Mouse (Mus musculus): ENCODE measurements around the gene Hdac7. TPM values are rescaled to one million over a fixed set of nuclear protein-coding genes. Genes with fewer than 3 reads are reported as not detected.

The Hdac7 gene
- polyA plus RNA-seq, 1 experiment, result 827 TPM

DNA sequence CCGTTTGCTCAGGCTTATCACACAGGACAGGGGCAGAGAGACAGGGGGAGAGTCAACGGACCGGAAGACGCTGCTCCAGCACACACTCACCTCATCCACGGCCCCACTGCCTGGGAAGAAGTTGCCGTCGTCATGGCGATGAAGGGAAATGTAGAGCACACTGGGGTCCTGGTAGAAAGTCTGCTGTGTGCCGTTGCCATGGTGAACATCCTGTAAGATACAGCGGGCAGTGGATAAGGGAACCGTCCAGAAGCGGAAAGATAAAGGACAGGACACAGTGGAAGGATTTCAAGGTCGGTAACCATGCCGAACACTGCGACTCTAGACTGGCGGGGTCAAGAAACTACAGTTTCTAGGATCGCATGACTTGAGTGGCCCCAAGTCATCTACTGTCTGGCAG is 46.2 kb downstream of the Hdac7 start:
- WGBS, result 96% methylated on average over 17 of the region's 17 CpGs
- no peak overlapping the region for H3K27ac ChIP-seq (ENCODE audit: control insufficient read depth, insufficient read depth, low read length)
- TF ChIP-seq CTCF (IDR thresholded peaks at IDR 0.05; ENCODE audit: borderline replicate concordance, control insufficient read depth, extremely low read depth, insufficient read depth, low read length, poor library complexity), result no peak
- TF ChIP-seq POLR2A (IDR thresholded peaks at IDR 0.05; ENCODE audit: control insufficient read depth, extremely low read depth, insufficient read depth, low read length, poor library complexity), result no peak
- H3K4me3 ChIP-seq (ENCODE audit: control insufficient read depth, insufficient read depth, low read length), result no peak overlapping the region
- peaks cover 99% of the 10 kb centered on the region for H3K36me3 ChIP-seq (ENCODE audit: control insufficient read depth, insufficient read depth, low read length)
- no peak for DNase-seq
- H3K27me3 ChIP-seq (ENCODE audit: control insufficient read depth, insufficient read depth, low read length), result no peaks in the 10 kb centered on the region
- no peaks in the 10 kb centered on the region for H3K4me1 ChIP-seq (replicated peaks; ENCODE audit: control insufficient read depth, insufficient read depth, low read length)

DNA sequence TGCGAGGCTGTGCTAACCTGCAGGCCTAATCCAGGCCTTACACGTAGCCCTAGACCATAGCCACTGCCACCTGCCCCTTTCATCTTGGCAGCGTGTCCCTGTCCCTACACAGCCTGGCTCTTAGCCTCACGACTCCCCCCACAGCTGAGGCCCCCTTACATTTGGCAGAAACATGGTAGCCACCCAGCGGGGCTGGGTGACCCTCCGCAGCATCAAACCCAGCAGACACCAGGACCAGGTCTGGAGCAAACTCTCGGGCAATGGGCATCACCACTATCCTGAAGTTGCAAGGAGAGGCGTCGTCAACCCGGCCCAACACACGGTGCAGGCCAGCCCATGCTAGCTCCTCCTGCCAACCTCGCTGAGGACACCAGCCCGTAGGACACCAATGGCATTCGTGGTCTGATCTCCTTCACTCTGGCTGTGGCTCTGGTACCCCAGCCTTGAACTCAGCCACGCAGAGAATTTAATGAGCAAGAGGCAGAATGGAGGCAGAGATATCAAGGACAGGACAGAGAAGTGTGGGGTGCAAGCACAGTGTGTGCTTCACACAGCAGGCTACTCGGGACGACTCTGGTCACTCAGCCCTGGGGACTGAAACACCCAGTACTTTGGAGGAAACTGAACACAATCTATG is 47.5 kb downstream of the Hdac7 start:
- Histone ChIP-seq H3K27ac (ENCODE audit: control insufficient read depth, insufficient read depth, low read length) (no peak overlapping the region), H3K4me1 (replicated peaks; ENCODE audit: control insufficient read depth, insufficient read depth, low read length) (no peaks in the 10 kb centered on the region), H3K36me3 (ENCODE audit: control insufficient read depth, insufficient read depth, low read length) (peaks cover 98% of the 10 kb centered on the region), H3K4me3 (ENCODE audit: control insufficient read depth, insufficient read depth, low read length) (no peak overlapping the region), H3K27me3 (ENCODE audit: control insufficient read depth, insufficient read depth, low read length) (no peaks in the 10 kb centered on the region)
- WGBS, result 95% methylated on average over 17 of the region's 17 CpGs
- no peak for DNase-seq
- TF ChIP-seq POLR2A (IDR thresholded peaks at IDR 0.05; ENCODE audit: control insufficient read depth, extremely low read depth, insufficient read depth, low read length, poor library complexity) (no peak), CTCF (IDR thresholded peaks at IDR 0.05; ENCODE audit: borderline replicate concordance, control insufficient read depth, extremely low read depth, insufficient read depth, low read length, poor library complexity) (no peak)

DNA sequence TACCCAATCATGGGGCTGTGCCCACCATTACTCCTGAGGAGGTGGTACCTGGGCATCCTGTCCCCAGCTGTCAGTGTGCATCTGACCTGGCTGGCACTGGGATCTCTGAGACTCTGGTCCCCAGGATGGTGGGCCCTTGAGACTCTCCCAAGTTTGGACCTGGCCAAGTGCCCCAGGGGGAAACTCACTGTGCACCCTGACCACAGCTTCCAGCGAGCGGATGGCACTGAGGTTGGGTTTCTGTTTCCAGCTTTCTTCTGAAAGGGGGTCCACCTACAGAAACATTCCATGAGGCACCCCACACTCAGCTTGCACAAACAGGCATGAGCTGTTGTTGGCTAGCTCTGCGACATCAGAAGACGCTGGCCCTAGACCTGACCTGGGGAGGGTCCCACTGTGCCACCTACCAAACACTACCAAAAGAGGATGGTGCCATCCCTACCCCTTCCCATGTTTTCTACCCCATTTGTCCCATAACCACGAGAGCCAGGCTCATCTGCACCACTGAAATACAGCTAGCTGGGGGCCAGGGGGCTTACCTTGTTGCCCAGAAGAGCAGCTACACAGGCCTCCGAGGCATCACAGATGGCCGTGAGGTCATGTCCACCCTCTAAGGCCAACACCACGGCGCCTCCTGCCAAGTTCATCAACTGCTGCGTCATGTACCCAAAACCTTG is 48.6 kb downstream of the Hdac7 start:
- H3K4me3 ChIP-seq (ENCODE audit: control insufficient read depth, insufficient read depth, low read length), result no peak overlapping the region
- no peak for TF ChIP-seq CTCF (IDR thresholded peaks at IDR 0.05; ENCODE audit: borderline replicate concordance, control insufficient read depth, extremely low read depth, insufficient read depth, low read length, poor library complexity)
- no peak for TF ChIP-seq POLR2A (IDR thresholded peaks at IDR 0.05; ENCODE audit: control insufficient read depth, extremely low read depth, insufficient read depth, low read length, poor library complexity)
- DNase-seq, result peak; percentile 1
- WGBS, result 96% methylated on average over 10 of the region's 10 CpGs
- no peak overlapping the region for H3K27ac ChIP-seq (ENCODE audit: control insufficient read depth, insufficient read depth, low read length)
- H3K27me3 ChIP-seq (ENCODE audit: control insufficient read depth, insufficient read depth, low read length), result no peaks in the 10 kb centered on the region
- no peaks in the 10 kb centered on the region for H3K4me1 ChIP-seq (replicated peaks; ENCODE audit: control insufficient read depth, insufficient read depth, low read length)
- H3K36me3 ChIP-seq (ENCODE audit: control insufficient read depth, insufficient read depth, low read length), result peaks cover 90% of the 10 kb centered on the region

DNA sequence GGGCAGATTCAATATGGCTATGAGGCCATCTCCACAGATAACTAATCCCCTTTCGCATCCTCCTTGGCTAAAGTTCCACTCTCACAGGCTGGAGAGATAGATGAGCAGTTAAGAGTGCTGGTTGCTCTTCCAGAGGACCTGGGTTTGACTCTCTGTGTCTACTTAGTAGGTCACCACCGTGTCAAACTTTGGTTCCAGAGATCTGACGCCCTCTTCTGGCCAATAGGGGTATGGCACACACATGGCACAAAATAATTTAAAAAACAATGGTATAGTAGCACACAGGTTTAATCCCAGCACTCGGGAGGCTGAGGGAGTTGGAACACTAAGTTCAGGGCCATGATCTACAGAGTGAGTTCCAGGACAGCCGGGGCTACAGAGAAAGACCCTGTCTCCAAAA is 50.0 kb downstream of the Hdac7 start:
- Histone ChIP-seq H3K36me3 (ENCODE audit: control insufficient read depth, insufficient read depth, low read length) (peaks cover 76% of the 10 kb centered on the region), H3K27me3 (ENCODE audit: control insufficient read depth, insufficient read depth, low read length) (no peaks in the 10 kb centered on the region), H3K27ac (ENCODE audit: control insufficient read depth, insufficient read depth, low read length) (no peak overlapping the region), H3K4me1 (replicated peaks; ENCODE audit: control insufficient read depth, insufficient read depth, low read length) (0 out of 2 replicates have a peak, but pooled peaks cover 3% of the 10 kb centered on the region), H3K4me3 (ENCODE audit: control insufficient read depth, insufficient read depth, low read length) (no peak overlapping the region)
- peak; percentile 35 for DNase-seq
- TF ChIP-seq CTCF (IDR thresholded peaks at IDR 0.05; ENCODE audit: borderline replicate concordance, control insufficient read depth, extremely low read depth, insufficient read depth, low read length, poor library complexity), result no peak
- no peak for TF ChIP-seq POLR2A (IDR thresholded peaks at IDR 0.05; ENCODE audit: control insufficient read depth, extremely low read depth, insufficient read depth, low read length, poor library complexity)
- WGBS, result 92% methylated on average over 5 of the region's 5 CpGs

DNA sequence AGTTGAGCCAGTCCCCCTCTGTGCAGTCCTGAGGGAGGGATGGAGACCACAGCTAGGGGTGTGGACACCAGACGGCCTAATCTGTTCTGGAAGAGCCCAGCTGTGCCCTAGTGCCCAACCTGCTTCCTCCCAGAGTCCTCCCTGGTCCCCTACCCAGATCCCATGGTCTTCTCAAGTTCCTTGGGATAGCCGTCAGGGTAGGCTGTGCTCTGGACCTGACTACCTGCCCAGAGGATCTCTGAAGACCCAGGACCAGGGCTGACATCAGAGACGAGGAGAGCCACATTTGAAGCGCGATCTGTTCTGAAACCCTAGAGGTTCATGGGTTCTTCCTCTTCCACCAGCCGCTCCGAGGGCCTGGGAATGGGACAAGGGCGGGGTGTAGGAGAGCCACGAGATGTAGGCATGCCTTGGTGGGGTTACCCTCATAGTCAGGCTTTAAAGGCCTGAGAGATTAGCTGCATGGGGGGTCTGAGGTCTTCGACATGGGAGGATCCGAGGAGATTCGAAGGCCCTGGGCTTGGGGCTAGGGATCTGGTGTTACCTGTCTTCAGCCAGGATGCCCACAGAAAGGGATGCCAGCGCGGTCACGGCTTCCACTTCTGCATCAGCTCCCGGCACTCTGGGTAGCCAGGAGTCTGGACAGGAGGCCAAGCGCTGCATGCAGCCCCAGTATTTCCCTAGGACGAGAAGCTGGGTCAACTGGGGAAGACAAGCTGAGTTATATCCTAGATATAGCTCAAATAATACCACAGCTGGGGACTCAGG is 50.7 kb downstream of the Hdac7 start:
- no peak overlapping the region for H3K4me3 ChIP-seq (ENCODE audit: control insufficient read depth, insufficient read depth, low read length)
- no peak overlapping the region for H3K27ac ChIP-seq (ENCODE audit: control insufficient read depth, insufficient read depth, low read length)
- H3K36me3 ChIP-seq (ENCODE audit: control insufficient read depth, insufficient read depth, low read length), result peaks cover 70% of the 10 kb centered on the region
- TF ChIP-seq POLR2A (IDR thresholded peaks at IDR 0.05; ENCODE audit: control insufficient read depth, extremely low read depth, insufficient read depth, low read length, poor library complexity), result no peak
- no peak for TF ChIP-seq CTCF (IDR thresholded peaks at IDR 0.05; ENCODE audit: borderline replicate concordance, control insufficient read depth, extremely low read depth, insufficient read depth, low read length, poor library complexity)
- H3K4me1 ChIP-seq (replicated peaks; ENCODE audit: control insufficient read depth, insufficient read depth, low read length), result peaks cover 6% of the 10 kb centered on the region; the same call in 1 of the 2 replicates
- 95% methylated on average over 18 of the region's 18 CpGs for WGBS
- peak; percentile 2 for DNase-seq
- no peaks in the 10 kb centered on the region for H3K27me3 ChIP-seq (ENCODE audit: control insufficient read depth, insufficient read depth, low read length)

DNA sequence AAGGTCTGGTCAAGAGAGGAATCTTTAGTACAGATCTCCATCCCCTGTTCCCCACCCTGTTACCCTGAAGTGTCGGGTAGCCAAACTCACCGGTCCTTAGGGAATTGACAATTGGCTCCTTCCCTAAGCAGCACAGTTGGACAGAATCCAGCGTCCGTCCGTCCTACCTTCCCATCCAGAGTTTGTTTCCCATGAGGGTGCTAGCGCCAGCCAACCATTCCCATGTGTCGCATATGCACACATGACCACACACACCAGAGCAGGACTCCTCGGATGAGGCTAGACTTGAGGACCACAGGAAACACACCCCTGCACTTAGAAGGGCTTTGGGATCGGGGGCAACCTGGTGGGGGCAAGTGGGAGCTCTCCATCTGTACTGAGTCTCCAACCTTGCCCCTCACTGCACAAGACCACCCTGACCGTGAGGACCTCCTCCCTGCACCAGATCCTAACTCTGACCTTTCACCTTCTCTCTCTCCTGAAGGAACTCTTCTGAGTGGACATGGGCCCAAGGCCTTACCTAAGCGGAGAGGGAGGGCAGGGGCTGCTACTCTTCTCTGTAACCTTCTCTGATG is 53.1 kb downstream of the Hdac7 start:
- peaks cover 27% of the 10 kb centered on the region for H3K4me1 ChIP-seq (replicated peaks; ENCODE audit: control insufficient read depth, insufficient read depth, low read length)
- H3K27ac ChIP-seq (ENCODE audit: control insufficient read depth, insufficient read depth, low read length), result no peak overlapping the region
- no peak for DNase-seq
- H3K4me3 ChIP-seq (ENCODE audit: control insufficient read depth, insufficient read depth, low read length), result no peak overlapping the region
- TF ChIP-seq CTCF (IDR thresholded peaks at IDR 0.05; ENCODE audit: borderline replicate concordance, control insufficient read depth, extremely low read depth, insufficient read depth, low read length, poor library complexity), result no peak
- TF ChIP-seq POLR2A (IDR thresholded peaks at IDR 0.05; ENCODE audit: control insufficient read depth, extremely low read depth, insufficient read depth, low read length, poor library complexity), result no peak
- 92% methylated on average over 11 of the region's 11 CpGs for WGBS
- no peaks in the 10 kb centered on the region for H3K27me3 ChIP-seq (ENCODE audit: control insufficient read depth, insufficient read depth, low read length)
- H3K36me3 ChIP-seq (ENCODE audit: control insufficient read depth, insufficient read depth, low read length), result peaks cover 46% of the 10 kb centered on the region
